Mouse (Mus musculus) embryo, embryonic 9.5 days (tissue): ENCODE data around the gene Mindy2.

Experiments used
- DNase-seq: peaks from one replicate; pipeline ENCODE4 v3.0.0-alpha.2; 2017; ENCODE audit errors: extremely low spot score

Mindy2 gene

DNA sequence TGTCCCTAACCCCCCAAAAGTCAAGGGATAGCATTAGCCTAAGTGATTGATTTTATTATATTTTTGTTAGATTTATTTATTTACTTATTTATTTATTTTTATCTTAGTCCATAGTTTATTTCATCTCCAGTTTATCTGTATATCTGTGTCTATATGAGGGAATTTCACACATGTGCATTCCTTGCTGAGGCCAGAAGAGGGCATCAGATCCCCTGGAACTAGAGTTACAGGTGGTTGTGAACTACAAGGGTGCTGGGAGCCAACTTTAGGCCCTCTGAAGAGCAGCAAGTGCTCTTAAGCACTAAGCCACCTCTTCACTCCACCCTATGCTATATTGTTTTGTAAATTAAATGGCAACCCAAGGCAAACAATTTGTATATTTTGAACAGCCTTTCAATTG is 11.1 kb upstream of the Mindy2 start:
- no peak for DNase-seq

DNA sequence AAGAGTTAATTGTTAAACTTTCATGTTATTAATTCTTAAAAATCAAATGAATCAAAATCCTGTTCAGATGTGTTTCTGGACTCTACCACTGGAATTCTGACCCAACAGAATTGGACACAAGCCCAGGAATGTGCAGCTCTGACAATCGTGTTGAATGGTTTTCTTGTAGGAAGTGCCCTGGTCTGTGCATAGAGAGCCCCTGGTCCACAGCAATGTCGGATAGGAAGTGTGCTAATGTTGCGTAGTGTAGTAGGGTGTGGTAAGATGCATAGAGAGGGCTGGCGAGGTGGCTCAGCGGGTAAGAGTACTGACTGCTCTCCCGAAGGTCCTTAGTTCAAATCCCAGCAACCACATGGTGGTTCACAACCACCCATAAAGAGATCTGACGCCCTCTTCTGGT is 9.8 kb upstream of the Mindy2 start:
- no peak for DNase-seq

DNA sequence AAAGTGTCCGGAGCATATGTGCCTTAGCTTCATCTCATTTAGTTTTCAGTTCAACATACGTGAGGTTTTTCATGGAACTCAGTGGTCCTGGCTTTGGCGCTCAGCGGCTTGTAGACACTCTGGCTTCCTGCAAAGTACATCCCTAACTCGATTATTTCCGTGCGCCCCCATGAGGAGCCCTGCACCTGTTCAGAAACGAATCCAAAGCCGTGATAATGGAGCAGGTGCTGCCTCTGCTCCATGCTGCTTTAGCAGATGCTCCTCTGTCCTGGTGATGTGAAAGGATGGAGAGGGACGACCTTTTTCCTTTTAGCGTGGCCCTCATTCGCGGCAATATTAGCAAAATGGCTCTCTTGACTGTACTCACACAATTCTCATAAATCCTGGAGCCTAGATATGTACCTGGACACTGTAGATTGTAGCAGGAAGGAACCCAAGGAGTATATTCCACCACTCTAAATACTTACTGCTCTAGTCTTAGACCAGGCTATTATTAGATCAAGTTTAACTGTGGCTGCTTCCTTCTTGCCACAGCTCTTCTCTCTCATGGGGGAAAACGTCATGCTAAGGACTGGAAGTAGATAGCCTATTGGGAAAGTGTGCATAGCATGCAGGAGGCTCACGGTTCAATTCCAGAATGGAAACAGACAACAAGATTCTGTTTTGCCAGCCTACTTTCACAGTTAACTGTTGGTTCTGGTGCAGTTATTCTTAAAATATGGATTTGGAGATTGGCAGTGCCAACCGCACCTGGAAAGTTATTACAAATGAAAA is 8.6 kb upstream of the Mindy2 start:
- DNase-seq = no peak

DNA sequence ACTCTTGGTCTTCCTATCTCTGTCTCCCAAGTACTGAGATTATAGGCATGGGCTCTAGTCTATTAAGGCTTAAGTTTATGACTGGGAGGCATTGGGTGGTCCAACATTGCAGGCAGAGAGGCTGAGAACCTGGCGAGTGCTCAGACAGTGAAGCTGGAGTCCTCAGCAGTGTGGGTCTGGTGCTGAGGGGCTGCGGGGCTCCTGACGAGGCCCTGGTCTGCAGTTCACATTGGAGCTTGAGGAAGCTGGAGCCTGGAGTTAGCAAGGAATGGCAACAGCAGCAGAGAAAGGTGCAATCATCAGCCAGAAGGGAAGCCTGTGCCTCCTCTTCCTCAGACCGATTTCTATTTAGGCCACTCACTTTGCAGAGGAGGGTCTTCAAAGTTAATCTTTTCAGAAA is 7.9 kb upstream of the Mindy2 start:
- DNase-seq = no peak

DNA sequence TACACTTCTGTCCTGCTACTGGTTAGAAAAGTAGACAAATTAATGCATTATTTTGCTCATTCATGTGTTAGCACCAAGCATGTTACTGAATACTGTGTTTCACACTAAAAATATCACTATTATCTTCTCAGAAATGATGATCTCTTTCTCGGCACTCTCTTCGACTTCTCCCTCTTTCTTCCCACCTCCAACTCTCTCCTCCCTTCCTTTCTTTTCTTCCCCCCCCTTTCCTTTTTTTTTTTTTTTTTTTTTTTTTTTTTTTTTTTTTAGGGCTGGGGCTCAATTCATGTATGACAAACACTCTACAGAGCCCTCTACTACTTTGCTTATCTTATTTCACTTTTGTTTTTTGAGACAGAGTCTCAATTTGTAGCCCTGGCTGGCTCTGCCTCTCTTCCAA is 1.3 kb upstream of the Mindy2 start:
- DNase-seq = no peak

DNA sequence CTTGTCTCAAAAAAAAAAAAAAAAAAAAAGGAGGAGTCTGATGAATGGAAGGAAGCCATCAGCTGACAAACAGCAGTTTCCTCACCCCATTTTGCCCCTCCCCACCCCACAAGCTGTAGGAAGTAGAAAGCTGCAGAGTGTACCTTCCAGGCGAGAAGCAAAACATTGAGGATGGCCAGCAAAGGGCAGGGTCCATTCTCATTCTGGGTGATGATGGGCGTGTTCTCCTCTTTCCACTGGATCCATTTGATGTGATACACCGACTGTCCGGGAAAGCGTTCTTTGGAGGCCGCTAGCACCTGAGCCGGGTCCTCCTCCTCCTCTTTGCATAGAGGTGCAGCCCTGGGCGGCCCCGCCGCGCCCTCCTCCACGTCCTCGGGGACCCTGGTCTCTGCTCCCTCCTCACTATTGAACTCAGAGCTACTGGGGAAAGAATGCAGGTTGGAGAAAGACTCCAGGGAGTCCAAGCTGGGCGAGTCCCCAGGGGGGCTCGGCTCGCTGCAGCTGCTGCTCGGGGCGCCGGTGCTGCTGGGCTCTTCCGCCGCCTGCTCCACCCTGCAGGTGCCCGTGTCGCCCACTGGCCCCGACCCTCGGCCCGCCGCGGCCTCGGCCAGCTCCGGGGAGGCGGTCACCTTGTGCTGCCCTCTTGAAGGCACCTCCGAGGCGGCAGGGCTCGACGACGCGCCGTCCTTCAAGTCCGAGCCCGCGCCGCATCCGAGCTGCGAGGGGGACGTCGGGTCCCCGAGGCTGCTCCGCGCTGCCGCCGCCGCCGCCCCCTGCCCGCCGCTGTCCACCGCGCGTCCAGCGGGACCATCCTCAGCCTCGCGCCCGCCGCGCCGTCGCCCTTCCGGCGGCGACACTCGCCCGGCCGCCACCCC is 605 bp downstream of the Mindy2 start, which contains the start of gene Gm10642:
TSS of gene Gm10642 (plus strand) at position 122 of the 878 bp plus-strand sequence.
- peak; percentile 42 for DNase-seq

DNA sequence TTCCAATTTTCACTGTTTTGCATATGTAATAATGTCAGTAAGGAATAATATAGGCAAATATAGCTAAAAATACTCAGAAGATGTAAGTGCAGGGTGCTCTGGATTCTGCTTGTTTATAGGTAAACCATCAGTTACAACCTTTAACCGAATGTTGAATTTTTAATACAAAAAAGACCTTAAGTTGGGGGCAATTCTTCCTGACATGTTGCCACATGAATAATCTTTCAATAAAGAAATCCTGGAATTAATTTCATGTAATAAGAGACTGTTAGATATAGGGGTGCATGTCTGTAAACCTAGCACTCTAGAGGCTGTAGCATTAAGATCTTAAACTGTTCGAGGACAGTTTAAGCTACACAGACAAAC is 1.2 kb downstream of the Mindy2 start:
- no peak for DNase-seq

DNA sequence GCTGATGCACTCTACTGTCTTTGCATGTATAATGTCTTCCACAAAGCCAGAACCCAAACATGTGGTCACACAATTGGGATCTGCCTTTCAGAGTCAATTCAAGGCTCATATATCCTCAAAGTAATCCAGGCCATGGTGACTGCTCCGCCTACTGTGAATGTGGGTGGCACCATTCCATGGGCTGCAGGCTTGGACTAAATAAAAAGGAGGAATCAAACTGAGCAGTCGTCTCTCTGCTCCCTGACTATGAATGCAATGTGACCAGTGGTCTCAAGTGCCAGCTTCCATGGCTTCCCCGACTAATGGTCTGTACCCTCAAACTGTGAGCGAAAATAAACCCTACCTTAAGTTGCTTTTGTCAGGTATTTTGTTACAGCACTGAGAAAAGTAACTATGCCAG is 2.5 kb downstream of the Mindy2 start:
- DNase-seq = no peak

DNA sequence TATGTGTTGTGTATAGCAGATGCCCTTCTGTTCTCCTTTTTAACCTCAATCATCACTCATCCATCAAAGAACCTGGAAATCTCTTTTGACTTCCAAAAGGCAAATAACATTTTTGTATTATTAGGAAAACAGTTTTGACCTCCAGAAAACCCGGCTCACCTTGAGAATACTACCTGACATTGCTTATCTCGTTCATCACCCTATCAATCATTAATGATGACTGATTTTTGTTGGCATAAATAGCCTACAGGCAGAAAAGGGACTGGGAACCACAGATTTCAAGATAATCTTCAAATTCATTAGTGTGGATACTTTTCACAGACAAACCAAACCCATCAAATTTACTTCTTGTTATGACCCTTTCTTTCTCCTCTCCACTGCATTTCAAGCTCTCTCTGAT is 3.1 kb downstream of the Mindy2 start:
- no peak for DNase-seq

DNA sequence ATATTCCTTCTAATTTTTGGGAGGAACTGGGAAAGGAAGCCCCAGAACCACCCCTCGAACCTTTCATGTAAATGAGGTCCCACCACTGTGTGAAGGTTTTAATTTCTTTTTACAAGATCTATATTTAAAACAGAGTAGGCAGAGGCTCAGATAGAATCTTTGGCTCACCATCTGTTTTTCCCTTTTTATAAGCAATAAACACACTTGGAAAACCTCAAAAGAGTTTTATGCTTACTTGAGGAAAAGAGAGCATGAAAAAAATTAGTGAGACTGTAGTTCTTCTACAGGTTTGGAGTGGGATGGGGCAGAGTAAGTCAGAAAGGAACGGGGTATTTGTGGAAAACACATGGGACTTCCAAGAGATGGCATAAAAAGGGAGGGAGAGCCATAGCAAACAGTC is 4.8 kb downstream of the Mindy2 start:
- DNase-seq = no peak

DNA sequence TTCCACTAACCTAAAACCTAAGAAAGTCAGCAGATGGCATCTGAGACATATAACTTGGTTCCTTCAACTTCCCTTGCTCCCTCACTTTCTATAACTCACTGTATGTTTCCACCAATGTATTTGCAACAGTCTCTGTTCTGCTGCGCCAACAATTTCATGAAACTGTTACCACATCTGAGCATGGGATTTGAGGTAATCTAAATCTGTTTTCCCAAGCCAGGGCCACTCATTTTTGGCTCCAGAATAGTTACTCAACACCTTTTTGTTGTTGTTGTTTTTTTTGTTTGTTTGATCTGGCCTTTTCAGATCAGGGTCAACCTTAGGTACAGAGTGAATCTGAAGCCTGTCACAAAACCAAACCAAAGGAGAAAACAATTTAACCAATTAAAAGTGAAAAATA is 6.0 kb downstream of the Mindy2 start:
- DNase-seq = no peak

DNA sequence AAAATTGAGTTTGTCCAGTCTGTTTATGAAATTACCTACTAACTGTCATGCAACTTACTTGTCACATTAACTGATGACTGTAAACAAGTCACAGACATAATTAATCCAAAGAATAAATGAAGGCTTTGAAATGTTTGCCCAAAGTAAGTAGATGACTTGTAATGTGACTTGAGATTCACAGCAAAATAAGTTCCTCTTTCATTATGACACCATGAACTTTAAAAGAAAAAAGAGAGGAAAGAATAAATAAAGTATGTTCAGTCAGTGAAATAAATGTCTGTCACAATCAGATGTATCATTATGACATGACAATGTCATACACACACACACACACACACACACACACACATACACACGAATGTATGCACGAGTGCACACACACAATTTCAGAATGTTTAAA is 6.7 kb downstream of the Mindy2 start:
- no peak for DNase-seq

DNA sequence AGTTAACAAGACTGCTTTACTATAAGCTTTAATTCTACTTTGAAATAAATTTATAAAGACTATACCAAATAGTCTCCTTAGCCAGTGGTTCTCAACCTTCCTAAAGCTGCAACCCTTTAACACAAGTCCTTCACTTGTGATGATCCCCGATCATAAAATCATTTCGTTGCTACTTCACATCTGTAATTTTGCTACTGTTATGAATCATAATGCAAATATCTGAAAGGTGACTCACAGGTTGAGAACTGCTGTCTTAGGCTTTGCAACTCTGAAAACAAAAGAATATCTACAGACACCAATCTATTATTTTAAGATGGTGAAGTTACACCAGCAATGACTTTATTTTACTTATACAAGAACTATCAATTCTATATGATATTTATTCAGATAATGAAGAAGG is 20.2 kb downstream of the Mindy2 start:
- no peak for DNase-seq

DNA sequence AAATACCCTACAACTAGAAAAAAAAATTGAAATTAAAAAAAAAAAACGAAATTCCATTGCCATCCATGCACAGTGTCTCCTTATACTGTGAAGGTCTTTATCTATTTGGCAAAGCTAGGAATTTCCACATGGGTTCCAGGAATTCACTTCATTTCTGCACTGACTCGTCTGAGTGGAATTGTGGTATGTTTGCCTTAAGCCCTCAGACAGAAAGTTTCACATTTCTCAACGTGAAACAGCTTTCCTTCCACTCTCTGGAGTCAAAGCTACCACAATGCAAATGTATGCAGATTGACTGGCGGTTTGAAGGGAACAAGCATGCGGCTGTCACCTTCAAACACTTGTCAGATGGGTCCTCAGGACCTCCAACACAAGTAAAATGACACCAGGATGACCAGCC is 25.3 kb downstream of the Mindy2 start:
- no peak for DNase-seq

DNA sequence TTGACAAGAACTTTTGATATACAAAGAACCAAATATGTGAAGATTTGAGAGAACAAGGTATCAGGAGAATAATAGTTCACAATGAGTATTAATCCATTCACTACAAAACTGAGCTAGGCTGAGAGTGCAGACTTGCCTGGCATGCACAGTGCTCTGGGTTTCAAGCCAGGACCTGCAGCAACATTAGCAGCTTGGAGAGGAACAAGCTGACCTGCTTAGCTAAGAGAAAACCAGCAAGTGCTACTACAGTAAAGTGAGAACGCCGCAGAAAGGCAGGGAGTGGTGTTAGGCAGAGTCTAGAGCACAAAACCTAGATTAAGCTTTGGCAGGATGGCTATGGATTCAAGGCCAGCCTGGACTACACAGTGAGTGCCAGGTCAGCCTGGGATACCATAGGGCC is 27.3 kb downstream of the Mindy2 start:
- no peak for DNase-seq

DNA sequence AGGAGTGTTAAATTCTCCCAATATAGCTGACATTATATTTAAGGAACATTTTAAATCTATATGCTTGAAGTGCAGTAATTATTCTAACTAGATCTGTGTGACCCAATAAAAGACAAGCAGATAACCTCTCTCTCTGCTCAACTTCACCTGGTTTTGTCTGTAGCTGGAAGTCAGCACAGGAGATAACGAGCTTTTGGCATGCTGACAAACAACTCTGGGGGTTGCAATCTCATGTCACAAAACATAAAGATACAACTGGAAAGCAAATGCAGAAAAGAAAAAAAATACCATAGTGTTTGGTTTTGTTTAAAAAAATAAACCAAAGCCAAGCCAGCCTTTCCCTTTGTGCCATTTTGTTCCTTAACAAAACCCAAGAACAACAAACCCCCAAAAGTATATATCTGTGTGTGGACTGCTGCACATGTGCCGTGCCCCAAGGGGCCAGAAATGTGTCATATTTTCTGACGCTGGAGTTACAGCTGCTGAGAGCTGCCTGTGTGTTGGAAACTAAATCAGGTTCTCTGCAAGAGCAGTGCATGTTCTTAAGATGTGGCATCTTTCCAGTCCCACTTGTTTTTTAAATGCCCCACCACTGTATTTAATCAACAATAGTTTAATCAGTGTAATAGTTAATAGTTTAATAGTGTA is 45.8 kb downstream of the Mindy2 start:
- DNase-seq = no peak

DNA sequence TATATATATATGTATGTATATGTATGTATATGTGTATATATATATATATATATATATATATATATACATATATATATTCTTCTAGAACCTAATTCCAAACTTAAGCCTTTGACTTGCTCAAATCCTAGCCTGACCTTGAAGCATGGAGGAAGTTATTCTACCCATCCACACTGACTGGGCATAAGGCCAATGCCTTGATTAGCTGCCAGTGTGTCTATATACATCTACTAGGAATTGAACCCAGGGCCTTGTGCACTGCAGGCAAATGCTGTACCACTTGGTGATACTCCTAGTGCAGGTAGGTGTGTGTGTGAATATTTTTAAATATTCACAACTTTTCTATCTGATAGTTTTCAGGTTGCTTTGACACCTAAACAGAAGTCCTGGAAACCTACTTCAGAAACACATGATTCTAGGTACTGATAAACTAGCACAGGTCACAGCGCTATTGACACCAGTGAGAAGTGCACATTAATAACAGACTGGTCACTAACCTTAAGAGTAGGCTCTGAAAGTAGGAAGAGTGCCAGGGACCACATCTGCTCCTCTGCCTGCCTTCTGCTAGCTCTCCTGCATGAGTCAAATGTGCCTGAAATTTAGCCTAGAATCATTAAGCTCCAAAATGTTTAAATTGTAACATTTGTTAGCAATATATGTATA is 54.7 kb downstream of the Mindy2 start:
- no peak for DNase-seq

DNA sequence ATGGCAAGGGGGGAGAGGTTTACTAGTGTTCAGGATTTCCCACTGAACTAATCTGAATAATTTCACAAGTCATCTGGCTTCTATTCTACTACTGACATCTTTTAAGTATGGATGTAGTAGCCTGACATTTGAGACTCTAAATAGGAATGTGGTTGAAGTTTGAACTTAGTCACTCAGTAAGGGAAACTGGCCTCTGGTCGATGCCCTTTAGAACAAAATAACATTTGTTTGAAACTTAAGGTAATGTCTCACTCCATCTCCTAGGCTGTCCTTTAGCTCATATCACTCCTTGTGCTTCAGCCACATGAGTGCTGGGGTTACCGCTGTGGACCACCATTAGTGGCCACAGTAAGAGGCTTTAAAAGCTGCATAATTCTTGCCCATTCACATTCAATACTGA is 58.7 kb downstream of the Mindy2 start:
- no peak for DNase-seq

DNA sequence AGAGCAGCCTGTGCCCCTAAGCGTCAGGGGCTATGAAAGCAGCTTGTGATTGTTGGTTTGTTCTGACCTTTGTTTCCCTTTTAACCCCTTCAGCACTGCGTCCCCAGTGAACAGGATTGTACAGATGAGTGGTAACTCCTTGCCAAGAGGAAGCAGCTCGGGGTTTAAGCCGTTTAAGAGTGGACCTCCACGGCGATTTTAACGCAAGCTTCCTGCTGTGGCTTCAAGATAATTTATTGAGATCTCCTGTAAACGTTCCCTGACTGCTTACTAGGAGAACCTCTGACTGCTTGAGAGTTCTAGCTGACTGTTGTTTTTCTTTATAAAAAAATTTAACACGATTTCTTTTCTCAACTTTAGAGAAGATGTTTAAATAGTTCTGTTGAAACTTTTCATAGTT is 65.5 kb downstream of the Mindy2 start:
- no peak for DNase-seq

DNA sequence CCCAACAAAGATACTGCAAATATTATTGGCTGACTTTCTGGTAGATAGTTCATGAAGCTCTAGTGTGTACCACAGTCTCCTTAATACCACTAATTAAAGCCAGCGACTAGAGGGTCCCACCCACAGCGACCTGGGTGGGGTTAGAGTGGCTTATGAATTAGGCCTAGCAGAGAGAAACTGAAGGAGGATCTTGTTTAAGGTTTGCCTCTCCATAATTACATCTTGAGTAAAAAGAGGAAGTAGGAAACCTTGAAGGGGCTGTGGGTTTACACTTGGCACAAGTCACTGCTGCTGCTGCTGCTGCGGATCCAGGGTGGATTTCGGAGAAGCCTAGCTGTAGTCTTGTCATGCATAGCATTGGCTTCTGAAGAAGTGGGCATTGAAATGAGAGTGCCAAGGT is 66.2 kb downstream of the Mindy2 start:
- DNase-seq = no peak

DNA sequence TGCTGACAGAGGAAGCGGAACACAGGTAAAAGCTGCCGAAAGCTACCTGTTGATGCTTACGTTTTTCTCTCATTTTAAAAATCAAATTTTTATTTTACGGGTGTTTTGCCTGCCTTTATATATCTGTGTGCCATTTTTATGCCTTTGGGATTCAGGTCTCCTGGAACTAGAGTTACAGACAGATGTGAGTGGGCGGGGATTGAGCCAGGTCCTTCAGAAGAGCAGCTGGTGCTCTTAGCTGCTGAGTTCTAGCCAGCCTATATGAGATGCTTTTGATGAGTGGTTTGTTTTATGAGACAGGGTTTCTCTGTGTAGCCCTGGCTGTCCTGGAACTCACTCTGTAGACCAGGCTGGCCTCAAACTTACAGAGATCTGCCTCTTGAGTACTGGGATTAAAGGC is 69.8 kb downstream of the Mindy2 start:
- DNase-seq = no peak

DNA sequence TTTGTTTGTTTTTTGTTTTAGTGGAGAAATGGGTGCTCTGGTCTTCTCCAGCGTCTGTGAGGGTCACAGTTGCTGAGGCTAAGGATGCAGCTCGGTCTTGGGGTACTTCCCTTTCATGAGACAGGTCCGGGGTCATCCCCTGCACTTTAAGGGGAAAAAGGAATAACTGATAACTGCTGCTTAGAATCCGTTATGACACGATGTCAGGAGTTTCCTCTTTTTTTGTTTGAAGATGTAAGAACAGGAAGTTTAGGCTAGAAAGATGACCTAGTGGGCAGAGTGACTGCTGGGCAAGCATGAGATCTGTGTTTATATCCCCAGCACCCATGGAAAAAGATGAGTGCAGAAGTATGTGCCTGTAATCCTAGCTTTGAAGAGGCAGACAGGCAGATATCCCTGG is 71.8 kb downstream of the Mindy2 start:
- no peak for DNase-seq
